Mouse (Mus musculus): ENCODE data around the gene Apobec4. TPM values are rescaled to one million over a fixed set of nuclear protein-coding genes. Genes with fewer than 3 reads are reported as not detected.
A peak's percentile ranks its signal among the peaks of the same experiment; 100 is the strongest.
"Not testable (repeated sequence)": the region's sequence is repeated elsewhere in the genome, so short reads cannot be mapped to it uniquely, and the experiment has no call there.

Apobec4 gene
- polyA plus RNA-seq, 1 experiment from 2014 or later = 0.12 TPM

DNA sequence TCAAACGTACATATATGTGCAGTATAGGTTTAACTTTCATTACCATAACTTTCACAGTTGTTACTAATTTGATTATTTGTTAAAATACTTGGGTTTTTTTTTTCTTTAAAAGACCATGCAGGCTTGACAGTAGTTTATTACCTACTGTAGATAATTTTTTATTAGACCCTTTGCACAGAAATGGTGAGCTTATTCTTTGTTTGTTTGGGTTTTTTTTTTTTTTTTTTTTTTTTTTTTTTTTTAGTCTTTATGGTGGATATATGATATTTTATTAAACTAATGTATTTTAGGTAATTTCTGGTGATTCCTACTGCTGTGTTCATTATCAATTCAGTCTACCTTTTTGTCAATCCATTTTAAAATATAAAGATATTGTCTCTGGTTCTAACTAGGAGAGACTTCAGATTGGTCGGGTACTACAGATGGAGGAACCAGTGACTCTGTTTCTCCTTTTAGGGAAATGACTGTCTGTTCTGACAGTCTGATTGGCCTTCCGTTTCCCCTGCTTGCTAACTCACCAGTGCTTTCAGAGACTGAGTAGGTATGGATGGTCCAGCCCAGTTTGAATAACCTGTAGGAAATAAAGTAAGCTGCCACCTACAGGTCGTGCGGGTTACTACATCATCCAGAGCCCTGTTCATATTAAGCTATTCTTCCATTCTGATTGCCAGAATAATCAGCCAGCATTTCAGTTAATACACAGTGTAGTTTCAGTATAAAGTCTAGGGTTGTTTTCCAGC lies 17.6 kb downstream of the Apobec4 start:
- Histone ChIP-seq H3K4me1 (peaks cover 15% of the 10 kb centered on the region), H3K27ac (no peak overlapping the region), H3K27me3 (peaks cover 5% of the 10 kb centered on the region; the same call in 1 of the 2 replicates), H3K4me2 (peak overlapping the region; percentile 98), H3K9ac (no peak overlapping the region), H3K4me3 (peak overlapping the region; percentile 99), H3K36me3 (peaks cover 33% of the 10 kb centered on the region), H3K9me3 (no peaks in the 10 kb centered on the region)
- WGBS = 11% methylated on average over 5 of the region's 5 CpGs
- no peak for ATAC-seq (ENCODE audit: borderline replicate concordance, extremely low read depth, low FRiP score, low TSS enrichment)

DNA sequence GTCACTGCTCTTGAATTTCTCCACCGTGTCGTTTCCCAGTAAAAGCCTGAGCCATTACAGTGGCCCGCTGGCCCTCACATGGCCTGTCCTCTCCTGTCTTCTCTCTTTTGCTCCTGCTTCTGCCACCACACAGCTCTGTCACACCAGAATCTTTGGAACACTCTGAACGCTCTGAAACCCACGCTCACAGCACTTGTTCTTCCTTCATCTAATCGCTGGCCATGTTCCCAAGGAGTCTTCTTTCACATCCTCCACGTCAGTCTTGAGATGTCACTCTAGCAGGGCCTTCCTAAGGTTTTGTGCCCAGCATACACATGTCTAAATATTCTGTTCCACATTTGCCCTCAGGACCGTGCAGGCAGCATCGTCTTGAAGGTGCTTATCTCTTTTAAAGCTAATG lies 20.7 kb downstream of the Apobec4 start:
- Histone ChIP-seq H3K9me3 (no peaks in the 10 kb centered on the region), H3K4me2 (no peak overlapping the region), H3K9ac (no peak overlapping the region), H3K27ac (no peak overlapping the region), H3K4me1 (peaks cover 2% of the 10 kb centered on the region; the same call in 1 of the 2 replicates), H3K36me3 (peaks cover 59% of the 10 kb centered on the region), H3K4me3 (no peak overlapping the region), H3K27me3 (no peaks in the 10 kb centered on the region; the same call in 1 of the 2 replicates)
- WGBS = 88% methylated on average over 9 of the region's 9 CpGs
- no peak for ATAC-seq (ENCODE audit: borderline replicate concordance, extremely low read depth, low FRiP score, low TSS enrichment)

DNA sequence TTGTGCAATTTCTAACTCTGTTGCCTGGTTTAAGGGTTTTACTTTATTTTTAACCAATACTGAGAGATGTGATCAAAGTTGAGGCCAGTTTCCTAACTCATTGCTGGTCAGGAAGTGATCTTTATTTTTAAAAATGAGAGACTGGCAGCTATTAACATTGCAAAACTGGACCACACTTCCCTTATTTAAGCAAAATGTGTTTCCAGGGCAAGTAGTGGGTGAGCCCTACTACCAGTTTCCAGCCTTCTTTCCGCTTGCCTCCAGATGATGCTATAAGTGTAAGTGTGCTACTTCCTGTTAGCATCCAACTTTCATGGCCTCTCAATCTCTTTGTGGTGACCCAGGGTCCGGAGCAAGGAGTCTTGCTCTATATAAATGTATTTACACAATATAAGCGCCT lies 24.2 kb downstream of the Apobec4 start:
- 77% methylated on average over 3 of the region's 3 CpGs for WGBS
- ATAC-seq (ENCODE audit: borderline replicate concordance, extremely low read depth, low FRiP score, low TSS enrichment) = not testable (repeated sequence)

DNA sequence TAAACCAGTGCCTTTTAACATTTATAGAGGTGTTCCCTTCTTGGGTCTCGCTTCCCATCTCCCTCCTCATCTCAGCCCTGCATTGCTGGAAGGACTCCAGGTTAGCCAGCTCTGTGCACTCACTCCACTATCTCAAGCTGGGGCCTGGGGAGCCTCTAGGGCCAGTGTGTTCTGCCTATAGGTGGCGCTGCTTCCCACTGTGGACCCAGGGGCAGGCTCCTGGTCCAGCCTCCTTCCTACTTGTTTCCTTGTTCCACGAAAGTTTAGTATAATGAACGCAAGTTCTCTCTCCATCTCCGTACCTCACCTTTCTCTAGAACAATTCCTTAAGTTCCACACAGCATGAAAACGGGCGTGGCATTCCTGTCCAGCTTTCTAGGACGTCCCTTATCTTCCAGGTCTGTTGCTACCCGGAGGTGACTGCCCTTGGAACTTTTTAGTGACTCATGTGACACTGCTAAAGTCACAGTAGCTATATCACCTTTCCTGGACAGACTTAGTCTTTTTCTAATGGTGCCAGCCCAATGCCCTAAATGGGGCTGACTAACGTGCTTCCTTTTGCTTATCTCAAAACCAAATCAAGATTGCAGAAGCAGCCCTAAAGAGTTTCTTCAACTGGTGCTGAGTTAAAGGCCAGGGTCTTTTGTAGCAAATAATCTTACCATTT lies 28.9 kb downstream of the Apobec4 start:
- 25% methylated on average over 10 of the region's 10 CpGs for WGBS
- H3K9ac ChIP-seq = no peak overlapping the region
- 0 out of 2 replicates have a peak, but pooled peaks have one; percentile 77 for ATAC-seq (ENCODE audit: borderline replicate concordance, extremely low read depth, low FRiP score, low TSS enrichment)
- no peak overlapping the region for H3K4me3 ChIP-seq
- H3K9me3 ChIP-seq = no peaks in the 10 kb centered on the region
- no peak overlapping the region for H3K4me2 ChIP-seq
- H3K27me3 ChIP-seq = no peaks in the 10 kb centered on the region
- no peak overlapping the region for H3K27ac ChIP-seq
- peaks cover 20% of the 10 kb centered on the region for H3K36me3 ChIP-seq
- no peaks in the 10 kb centered on the region for H3K4me1 ChIP-seq

More for the DNA sequence above, 24.2 kb downstream of the Apobec4 start:
- not testable (repeated sequence) for H3K4me3 ChIP-seq, H3K4me1 ChIP-seq, H3K9ac ChIP-seq, H3K9me3 ChIP-seq, H3K27ac ChIP-seq, H3K27me3 ChIP-seq, H3K4me2 ChIP-seq
- peaks cover 60% of the 10 kb centered on the region for H3K36me3 ChIP-seq

DNA sequence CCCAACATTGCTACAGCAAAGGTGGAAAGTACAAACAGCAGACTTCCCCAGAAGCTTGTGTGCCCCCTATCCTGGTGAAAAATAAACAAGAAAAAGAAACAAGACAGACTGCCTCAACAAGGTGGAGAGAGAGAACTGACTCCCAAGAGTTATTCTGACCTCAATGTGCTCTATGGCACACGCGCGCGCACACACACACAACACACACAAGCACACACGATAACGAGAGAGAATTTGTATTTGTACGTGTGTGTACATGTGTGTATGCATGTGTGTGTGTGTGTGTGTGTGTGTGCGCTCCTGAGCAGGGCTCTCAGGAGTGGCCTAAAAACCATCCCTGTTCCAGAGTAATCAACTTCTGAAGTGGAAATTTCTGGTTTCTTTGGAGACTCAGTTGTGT lies 34.3 kb downstream of the Apobec4 start:
- ATAC-seq (ENCODE audit: borderline replicate concordance, extremely low read depth, low FRiP score, low TSS enrichment) = no peak
- Histone ChIP-seq H3K4me3 (no peak overlapping the region), H3K27me3 (no peaks in the 10 kb centered on the region), H3K36me3 (no peaks in the 10 kb centered on the region), H3K9me3 (no peaks in the 10 kb centered on the region), H3K4me1 (0 out of 2 replicates have a peak, but pooled peaks cover 7% of the 10 kb centered on the region), H3K27ac (no peak overlapping the region), H3K9ac (no peak overlapping the region), H3K4me2 (no peak overlapping the region)
- 88% methylated on average over 8 of the region's 8 CpGs for whole genome bisulfite sequencing

DNA sequence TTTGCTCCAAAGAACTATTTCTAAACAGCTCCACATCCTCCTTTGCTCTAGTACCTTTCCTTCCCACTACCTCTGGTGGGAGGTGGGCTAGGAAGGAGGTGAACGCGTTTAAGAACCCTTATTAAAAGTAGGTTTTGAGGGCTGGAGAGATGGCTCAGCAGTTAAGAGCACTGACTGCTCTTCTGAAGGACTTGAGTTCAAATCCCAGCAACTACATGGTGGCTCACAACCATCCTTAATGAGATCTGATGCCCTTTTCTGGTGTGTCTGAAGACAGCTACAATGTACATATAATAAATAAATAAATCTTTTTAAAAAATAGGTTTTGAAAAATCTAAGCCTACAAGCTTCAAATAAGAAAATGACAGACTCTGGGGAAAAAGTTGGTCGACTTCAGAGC lies 35.1 kb downstream of the Apobec4 start:
- 82% methylated on average over 3 of the region's 3 CpGs for WGBS

DNA sequence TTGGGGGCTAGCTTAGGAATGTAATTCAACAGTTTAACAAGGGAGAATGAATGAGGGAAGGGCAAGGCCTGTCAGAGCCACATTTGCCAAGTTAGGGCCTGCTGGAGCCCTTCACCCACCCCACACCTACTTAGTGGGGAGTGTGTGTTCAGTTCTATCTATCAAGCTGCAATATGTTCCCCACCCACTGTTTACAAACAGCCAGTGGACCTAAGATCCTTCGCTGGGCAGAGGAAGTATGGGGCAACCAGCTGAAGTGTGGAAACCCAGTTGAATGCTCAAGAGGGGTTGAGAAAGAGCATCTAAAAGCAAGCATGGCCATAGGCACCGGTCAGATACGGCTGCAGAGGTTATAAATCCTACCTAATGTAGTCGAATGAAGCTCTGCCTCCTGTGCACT lies 36.6 kb downstream of the Apobec4 start:
- no peak overlapping the region for H3K9ac ChIP-seq
- ATAC-seq (ENCODE audit: borderline replicate concordance, extremely low read depth, low FRiP score, low TSS enrichment) = no peak
- no peaks in the 10 kb centered on the region for H3K9me3 ChIP-seq

More for the DNA sequence above, 35.1 kb downstream of the Apobec4 start:
- H3K27ac ChIP-seq; H3K9ac ChIP-seq; H3K4me3 ChIP-seq; H3K36me3 ChIP-seq; H3K4me2 ChIP-seq; H3K27me3 ChIP-seq; H3K9me3 ChIP-seq; H3K4me1 ChIP-seq; ATAC-seq (ENCODE audit: borderline replicate concordance, extremely low read depth, low FRiP score, low TSS enrichment): not testable (repeated sequence)

DNA sequence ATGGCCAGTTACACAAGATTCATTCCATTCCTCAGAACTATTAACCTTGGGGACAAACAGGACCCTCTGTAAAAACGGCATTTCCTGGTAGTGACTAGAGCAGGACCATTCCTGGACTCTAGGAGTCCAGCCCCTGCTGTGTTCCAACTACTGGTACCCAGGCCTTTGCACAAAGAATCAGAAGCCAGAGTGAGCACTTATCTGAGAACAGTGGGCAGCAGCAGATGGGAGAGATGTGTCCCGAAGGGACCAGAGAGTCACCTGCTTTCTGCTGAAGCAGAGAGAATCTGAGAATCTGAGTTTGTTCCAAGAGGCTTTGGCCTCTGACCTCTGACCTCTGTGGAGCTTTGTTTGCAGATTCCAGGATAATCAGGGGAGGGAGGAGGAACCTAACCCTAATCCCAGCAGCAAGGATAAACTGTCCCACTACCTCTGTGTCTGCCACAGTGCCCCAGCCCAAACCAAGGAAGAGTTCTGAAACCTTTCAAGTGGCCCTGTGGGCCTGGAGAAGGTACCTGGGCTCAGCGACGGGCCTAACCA lies 37.8 kb downstream of the Apobec4 start:
- Histone ChIP-seq H3K4me1 (peaks cover 14% of the 10 kb centered on the region; the same call in 1 of the 2 replicates), H3K4me2 (no peak overlapping the region), H3K27me3 (no peaks in the 10 kb centered on the region), H3K27ac (0 out of 2 replicates have a peak overlapping the region, but pooled peaks have one; percentile 5), H3K9me3 (no peaks in the 10 kb centered on the region), H3K4me3 (no peak overlapping the region), H3K9ac (no peak overlapping the region), H3K36me3 (no peaks in the 10 kb centered on the region)
- no peak for ATAC-seq (ENCODE audit: borderline replicate concordance, extremely low read depth, low FRiP score, low TSS enrichment)
- WGBS = 34% methylated on average over 4 of the region's 4 CpGs

More for the DNA sequence above, 36.6 kb downstream of the Apobec4 start:
- Histone ChIP-seq H3K4me1 (peaks cover 14% of the 10 kb centered on the region; the same call in 1 of the 2 replicates), H3K27me3 (no peaks in the 10 kb centered on the region), H3K27ac (no peak overlapping the region), H3K36me3 (no peaks in the 10 kb centered on the region), H3K4me2 (no peak overlapping the region), H3K4me3 (no peak overlapping the region)
- 82% methylated on average over 4 of the region's 4 CpGs for WGBS

DNA sequence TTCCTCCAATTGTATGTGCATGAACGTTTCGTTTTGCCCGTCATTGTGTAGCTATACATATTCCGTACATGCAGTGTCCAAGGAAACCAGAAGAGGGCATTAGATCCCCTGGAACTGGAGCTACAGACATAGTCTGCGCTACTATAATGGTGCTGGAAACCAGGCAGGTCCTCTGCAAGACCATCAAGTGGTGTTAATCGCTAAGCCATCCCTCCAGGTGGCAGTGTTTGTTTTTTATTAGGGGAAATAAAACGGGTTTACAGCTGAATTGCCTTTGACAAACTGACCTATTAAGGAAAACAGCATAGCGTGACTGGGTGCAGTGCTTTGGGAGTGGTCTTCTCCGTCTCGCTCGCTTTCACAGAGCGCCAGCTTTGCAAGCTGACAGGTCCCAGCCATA lies 39.9 kb downstream of the Apobec4 start:
- Histone ChIP-seq H3K9ac (no peak overlapping the region), H3K4me2 (peak overlapping the region; percentile 3; the same call in 1 of the 2 replicates), H3K27me3 (no peaks in the 10 kb centered on the region), H3K4me1 (peaks cover 14% of the 10 kb centered on the region; the same call in 1 of the 2 replicates), H3K4me3 (no peak overlapping the region), H3K27ac (no peak overlapping the region; the same call in 1 of the 2 replicates), H3K36me3 (no peaks in the 10 kb centered on the region), H3K9me3 (no peaks in the 10 kb centered on the region)
- ATAC-seq (ENCODE audit: borderline replicate concordance, extremely low read depth, low FRiP score, low TSS enrichment) = no peak
- WGBS = 35% methylated on average over 12 of the region's 12 CpGs

DNA sequence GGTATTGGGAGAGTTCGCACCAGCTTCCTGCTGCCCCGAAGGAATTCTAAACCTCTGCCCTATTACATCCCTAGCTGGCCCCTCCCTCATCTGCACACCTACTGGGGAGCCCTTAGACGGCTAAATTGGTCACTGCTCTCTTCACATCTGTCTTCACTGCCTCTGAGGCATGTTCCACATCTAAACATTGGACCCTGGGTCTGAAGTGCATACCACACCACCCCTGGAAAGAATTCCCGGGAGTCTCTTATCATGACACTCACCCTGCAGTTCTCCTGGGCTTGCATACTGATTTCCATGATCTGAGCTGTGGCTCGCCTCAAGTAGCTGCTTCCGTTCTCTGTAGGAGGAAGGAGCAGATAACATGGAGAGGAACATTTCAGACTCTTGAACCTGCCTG lies 40.5 kb downstream of the Apobec4 start:
- ATAC-seq (ENCODE audit: borderline replicate concordance, extremely low read depth, low FRiP score, low TSS enrichment) = peak; percentile 82
- H3K4me1 ChIP-seq = peaks cover 17% of the 10 kb centered on the region; the same call in 1 of the 2 replicates
- no peaks in the 10 kb centered on the region for H3K27me3 ChIP-seq
- H3K9me3 ChIP-seq = no peaks in the 10 kb centered on the region
- no peak overlapping the region for H3K4me3 ChIP-seq
- 9% methylated on average over 6 of the region's 6 CpGs for WGBS
- H3K27ac ChIP-seq = peak overlapping the region; percentile 57
- H3K4me2 ChIP-seq = peak overlapping the region; percentile 3; the same call in 1 of the 2 replicates
- no peaks in the 10 kb centered on the region for H3K36me3 ChIP-seq
- H3K9ac ChIP-seq = no peak overlapping the region

DNA sequence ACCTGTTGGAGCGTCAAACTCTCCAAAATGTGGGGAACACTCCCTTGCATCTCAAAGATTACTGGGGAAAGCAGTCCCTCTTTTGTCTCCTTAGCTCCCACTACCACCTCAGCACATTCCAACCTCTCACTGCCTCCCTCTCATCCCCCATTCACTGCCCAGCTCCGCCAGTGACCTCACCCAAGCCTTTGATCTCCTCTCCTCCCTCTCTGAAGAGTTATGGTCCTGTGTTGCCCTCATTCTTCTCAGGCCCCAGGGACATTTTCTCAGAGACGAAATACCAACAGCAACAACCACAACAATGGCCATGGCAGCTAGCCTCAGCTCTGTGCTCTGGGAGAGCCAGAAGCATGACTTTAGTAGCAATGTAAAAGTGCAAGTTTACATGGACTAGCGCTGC lies 40.9 kb downstream of the Apobec4 start:
- no peak for ATAC-seq (ENCODE audit: borderline replicate concordance, extremely low read depth, low FRiP score, low TSS enrichment)
- no peaks in the 10 kb centered on the region for H3K9me3 ChIP-seq
- no peaks in the 10 kb centered on the region for H3K36me3 ChIP-seq
- no peaks in the 10 kb centered on the region for H3K27me3 ChIP-seq
- peaks cover 20% of the 10 kb centered on the region for H3K4me1 ChIP-seq
- no peak overlapping the region for H3K9ac ChIP-seq
- no peak overlapping the region for H3K4me2 ChIP-seq
- peak overlapping the region; percentile 57 for H3K27ac ChIP-seq
- WGBS = 34% methylated on average over 4 of the region's 4 CpGs
- H3K4me3 ChIP-seq = no peak overlapping the region
